Mouse (Mus musculus): ENCODE results near the gene Qk.

GRCm38 (mm10) chr17:10329461-10329860, 9.8 kb upstream of the Qk start:
- TF ChIP-seq POLR2A (IDR thresholded peaks at IDR 0.05; ENCODE audit: insufficient read depth, low read length) (no peak), CTCF (IDR thresholded peaks at IDR 0.05; ENCODE audit: low read depth, low read length) (no peak), EP300 (IDR thresholded peaks at IDR 0.05; ENCODE audit: insufficient read depth, low read depth, low read length) (no peak)
